In genomic region chr8:119779013-119779737, GRCm38 (mm10) we compare ENCODE assay signal across 8 mouse cellular contexts. TPM values are rescaled to one million over a fixed set of nuclear protein-coding genes. Genes with fewer than 3 reads are reported as not detected.
DNase-seq lines count a peak whose midpoint lies in the region; ATAC-seq and TF ChIP-seq lines count a peak whose summit lies in the region.

No protein-coding gene starts in this region.

- no peak overlapping the region for H3K27ac ChIP-seq in intestine, embryonic 15.5 days
- H3K27ac ChIP-seq in midbrain, embryonic 11.5 days (ENCODE audit: low read depth, low read length): no peak overlapping the region; the same call in 1 of the 2 replicates
- no peak overlapping the region for H3K27ac ChIP-seq in small intestine, adult 2 months (ENCODE audit: insufficient read depth, low read depth, low read length)

- peak; percentile 99 for TF ChIP-seq CTCF in small intestine, adult 2 months (IDR thresholded peaks at IDR 0.05; ENCODE audit: extremely low read depth, insufficient read length, insufficient replicate concordance, low read depth, low read length)

- no peaks in the 10 kb centered on the region for H3K27me3 ChIP-seq in intestine, embryonic 15.5 days (replicated peaks)
- H3K27me3 ChIP-seq in midbrain, embryonic 11.5 days (ENCODE audit: control insufficient read depth, insufficient read depth, low read length): no peaks in the 10 kb centered on the region
- no peaks in the 10 kb centered on the region for H3K27me3 ChIP-seq in small intestine, adult 2 months (ENCODE audit: control insufficient read depth, insufficient read depth, low read length)

- 25% methylated on average over 14 of the region's 14 CpGs for WGBS in intestine, embryonic 15.5 days
- WGBS in midbrain, embryonic 11.5 days: 25% methylated on average over 14 of the region's 14 CpGs
- WGBS in small intestine, adult 2 months: 23% methylated on average over 14 of the region's 14 CpGs

- no peaks in the 10 kb centered on the region for H3K9me3 ChIP-seq in intestine, embryonic 15.5 days
- no peaks in the 10 kb centered on the region for H3K9me3 ChIP-seq in midbrain, embryonic 11.5 days (ENCODE audit: control insufficient read depth, low read length)

- no peak overlapping the region for H3K4me3 ChIP-seq in intestine, embryonic 15.5 days (replicated peaks)
- no peak overlapping the region for H3K4me3 ChIP-seq in midbrain, embryonic 11.5 days (ENCODE audit: low read depth, low read length)
- no peak overlapping the region for H3K4me3 ChIP-seq in small intestine, adult 2 months (ENCODE audit: low read depth, low read length)

- no peaks in the 10 kb centered on the region for H3K36me3 ChIP-seq in intestine, embryonic 15.5 days
- no peaks in the 10 kb centered on the region for H3K36me3 ChIP-seq in midbrain, embryonic 11.5 days (ENCODE audit: control insufficient read depth, insufficient read depth, low read length)
- H3K36me3 ChIP-seq in small intestine, adult 2 months (ENCODE audit: control insufficient read depth, insufficient read depth, low read length): no peaks in the 10 kb centered on the region

- peaks cover 17% of the 10 kb centered on the region for H3K4me1 ChIP-seq in intestine, embryonic 15.5 days (replicated peaks)
- peaks cover 17% of the 10 kb centered on the region for H3K4me1 ChIP-seq in midbrain, embryonic 11.5 days (ENCODE audit: control insufficient read depth, insufficient read depth, low read length)
- peaks cover 20% of the 10 kb centered on the region for H3K4me1 ChIP-seq in small intestine, adult 2 months (ENCODE audit: control insufficient read depth, insufficient read depth, insufficient read length, low read length)

- peak overlapping the region; percentile 90; the same call in 1 of the 2 replicates for H3K4me2 ChIP-seq in intestine, embryonic 15.5 days (replicated peaks)
- no peak overlapping the region for H3K4me2 ChIP-seq in midbrain, embryonic 11.5 days

- intact Hi-C loops in gastrocnemius, postnatal 36 days (cut with DNase I): loop anchor here (2.0 kb wide), 2 partner anchors 80 to 92 kb away; no protein-coding TSS in a partner anchor
- intact Hi-C loops in left cerebral cortex, postnatal 36 days (cut with DNase I): loop anchor here (1.0 to 5.0 kb wide), 2 partner anchors 93 to 337 kb away; no protein-coding TSS in a partner anchor

- DNase-seq in ovary, adult 18-20 months (ENCODE audit: low spot score): peak; percentile 57
- no peak for DNase-seq in ovary, postnatal 10 days (ENCODE audit: low spot score)
- DNase-seq in embryo, embryonic 11.5 days (ENCODE audit: low read depth, low spot score): peak; percentile 78
- peak; percentile 65 to 72 for DNase-seq in gastrocnemius, postnatal 36 days
- peak; percentile 74 to 83 for DNase-seq in left cerebral cortex, postnatal 36 days (ENCODE audit: low spot score in 2 of 2)
- peak; percentile 96 for DNase-seq in midbrain, embryonic 11.5 days (ENCODE audit: low spot score, missing footprints)

- 0 out of 2 replicates have a peak, but pooled peaks have one; percentile 3 for ATAC-seq in intestine, embryonic 15.5 days
- peak; percentile 17; the same call in 1 of the 2 replicates for ATAC-seq in midbrain, embryonic 11.5 days (ENCODE audit: low FRiP score)

- H3K9ac ChIP-seq in intestine, embryonic 15.5 days: no peak overlapping the region
- H3K9ac ChIP-seq in midbrain, embryonic 11.5 days (ENCODE audit: low read length): no peak overlapping the region

- no peak; the same call in 1 of the 2 replicates for TF ChIP-seq POLR2A in small intestine, adult 2 months (IDR thresholded peaks at IDR 0.05; ENCODE audit: low read depth, low read length)

RNA-seq across cellular contexts. Expression of gene Tldc1, which starts 1.0 kb away (rescaled TPM):
- total RNA-seq in gastrocnemius, postnatal 36 days (2021): 1 to 10 TPM; 3.7 to 4.9 TPM
- polyA plus RNA-seq in intestine, embryonic 15.5 days (2015; fragmentation: Nextera tagmentation; extraction: Ambion mirVana): 14.4 and 15.3 TPM in 2 replicates
- total RNA-seq in left cerebral cortex, postnatal 36 days (2021): 10 to 100 TPM; 14.3 to 14.5 TPM
- polyA plus RNA-seq in midbrain, embryonic 11.5 days (2014; fragmentation: Nextera tagmentation; extraction: Ambion mirVana): 6.8 and 7.1 TPM in 2 replicates
- polyA plus RNA-seq in small intestine, adult 2 months (2012; rRNA removed): 4.6 and 7.4 TPM in 2 replicates
